Mouse (Mus musculus): ENCODE data around the gene Elf1.

DNA sequence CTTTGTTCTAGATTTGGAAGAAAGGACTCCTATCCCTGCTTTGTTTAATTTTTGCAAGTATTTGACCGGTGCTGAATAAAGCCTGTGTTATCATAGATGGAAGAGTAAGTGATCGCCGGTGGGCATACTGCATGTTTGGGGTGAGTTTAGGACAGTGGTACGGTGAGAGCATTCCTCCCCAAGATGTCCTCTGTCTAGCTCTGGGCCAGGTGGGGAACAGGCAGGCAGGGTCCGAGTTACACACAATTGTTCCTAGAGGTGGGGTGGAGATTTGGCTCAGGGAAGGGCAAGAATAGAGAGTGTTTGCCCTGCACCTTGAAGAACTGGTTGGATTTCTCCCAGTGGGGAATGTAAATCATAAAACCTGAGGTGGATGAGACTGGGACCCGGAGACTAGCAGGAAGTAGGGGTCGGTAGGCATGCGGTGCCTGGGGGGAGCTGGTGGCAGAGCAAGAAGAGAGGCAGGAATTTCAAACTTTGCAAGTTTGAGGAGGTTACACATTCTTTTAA, 2.7 kb downstream of the Elf1 start:
- TF ChIP-seq POLR2AphosphoS2 (IDR thresholded peaks at IDR 0.05; ENCODE audit: insufficient read length, low read depth) (no peak), CEBPB (IDR thresholded peaks at IDR 0.05; ENCODE audit: insufficient read depth, poor library complexity, severe bottlenecking) (no peak), POLR2A (IDR thresholded peaks at IDR 0.05; ENCODE audit: insufficient read length, low read depth) (no peak), E2F4 (IDR thresholded peaks at IDR 0.05; ENCODE audit: insufficient read depth) (no peak), USF1 (IDR thresholded peaks at IDR 0.05; ENCODE audit: low read depth) (no peak), MAX (IDR thresholded peaks at IDR 0.05; ENCODE audit: low read depth) (no peak), TCF3 (IDR thresholded peaks at IDR 0.05; ENCODE audit: insufficient read length, low read depth) (no peak)

Data from myocyte (in vitro differentiated cells).